Mouse (Mus musculus): ENCODE results near the gene Usp10. TPM values are rescaled to one million over a fixed set of nuclear protein-coding genes. Genes with fewer than 3 reads are reported as not detected.

Gene Usp10
- polyA plus RNA-seq, 1 experiment, result 81.9 TPM

DNA sequence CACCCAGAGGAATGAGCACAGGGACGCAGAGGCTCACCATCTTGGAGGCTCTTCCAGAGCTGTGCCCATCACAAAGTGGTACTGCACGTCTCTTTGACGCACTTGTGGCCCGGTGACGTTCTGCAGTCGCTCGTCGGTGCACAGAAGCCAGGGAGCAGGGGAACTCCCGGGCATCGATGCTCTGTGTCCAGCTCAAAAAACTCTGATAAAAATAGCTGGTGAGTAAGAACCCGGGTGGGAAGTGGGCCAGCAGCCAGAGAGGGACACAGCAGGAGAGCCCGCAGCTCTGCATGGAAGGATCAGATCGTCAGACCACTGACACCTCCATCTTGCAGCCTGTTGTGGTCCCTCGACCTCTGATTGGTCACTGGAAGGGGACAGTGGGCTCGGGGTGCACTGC lies 77.9 kb downstream of the Usp10 start:
- 75% methylated on average over 15 of the region's 15 CpGs for WGBS
- peaks cover 2% of the 10 kb centered on the region for H3K27me3 ChIP-seq (ENCODE audit: control insufficient read depth, insufficient read depth, low read length)
- no peak overlapping the region for H3K27ac ChIP-seq (ENCODE audit: insufficient read depth, low read length)
- no peaks in the 10 kb centered on the region for H3K4me1 ChIP-seq (ENCODE audit: control insufficient read depth, insufficient read depth, insufficient read length)
- TF ChIP-seq CTCF (IDR thresholded peaks at IDR 0.05; ENCODE audit: extremely low read depth, insufficient read depth, insufficient read length, insufficient replicate concordance) (no peak), POLR2A (IDR thresholded peaks at IDR 0.05; ENCODE audit: low read depth, low read length) (no peak)
- no peak overlapping the region for H3K4me3 ChIP-seq (ENCODE audit: extremely low read depth, insufficient read depth, insufficient read length)
- DNase-seq (ENCODE audit: low read depth in 1 of 2, low spot score in 2 of 2), result no peak
- no peaks in the 10 kb centered on the region for H3K36me3 ChIP-seq (ENCODE audit: control insufficient read depth, insufficient read depth, low read length)

DNA sequence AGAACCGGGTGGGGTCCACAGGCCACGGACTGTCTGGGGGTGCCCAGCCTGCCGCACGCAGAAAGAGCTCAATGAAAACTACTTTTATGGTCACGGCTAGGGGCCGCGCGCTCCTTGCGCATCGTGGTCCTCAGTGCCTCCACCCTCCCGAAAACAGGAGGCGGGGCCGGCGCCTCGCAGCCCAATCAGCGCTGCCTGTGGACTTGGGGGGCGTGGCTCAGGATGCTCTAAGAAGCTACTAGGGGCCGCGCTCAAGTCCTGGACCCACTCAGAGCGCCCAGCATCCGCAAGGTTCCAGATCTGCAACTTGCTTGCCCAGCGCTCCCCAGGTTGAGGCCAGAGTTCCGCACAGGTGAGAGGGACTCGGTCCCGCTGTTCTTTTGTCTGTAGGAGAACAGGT lies 82.1 kb downstream of the Usp10 start, which contains the start of gene Crispld2:
TSS of gene Crispld2 (plus strand) at position 190 of the 400 bp plus-strand sequence.
- peaks cover 2% of the 10 kb centered on the region for H3K27me3 ChIP-seq (ENCODE audit: control insufficient read depth, insufficient read depth, low read length)
- TF ChIP-seq CTCF (IDR thresholded peaks at IDR 0.05; ENCODE audit: extremely low read depth, insufficient read depth, insufficient read length, insufficient replicate concordance), result no peak
- TF ChIP-seq POLR2A (IDR thresholded peaks at IDR 0.05; ENCODE audit: low read depth, low read length), result no peak
- no peak within 1 kb of the TSS for H3K4me3 ChIP-seq (ENCODE audit: extremely low read depth, insufficient read depth, insufficient read length)
- no peaks in the 10 kb centered on the region for H3K36me3 ChIP-seq (ENCODE audit: control insufficient read depth, insufficient read depth, low read length)
- 1% methylated on average over 25 of the region's 25 CpGs for WGBS
- H3K27ac ChIP-seq (ENCODE audit: insufficient read depth, low read length), result no peak within 1 kb of the TSS
- H3K4me1 ChIP-seq (ENCODE audit: control insufficient read depth, insufficient read depth, insufficient read length), result no peaks in the 10 kb centered on the region
- peak in 1 of 2 experiments; percentile 26 for DNase-seq (ENCODE audit: low read depth in 1 of 2, low spot score in 2 of 2)

DNA sequence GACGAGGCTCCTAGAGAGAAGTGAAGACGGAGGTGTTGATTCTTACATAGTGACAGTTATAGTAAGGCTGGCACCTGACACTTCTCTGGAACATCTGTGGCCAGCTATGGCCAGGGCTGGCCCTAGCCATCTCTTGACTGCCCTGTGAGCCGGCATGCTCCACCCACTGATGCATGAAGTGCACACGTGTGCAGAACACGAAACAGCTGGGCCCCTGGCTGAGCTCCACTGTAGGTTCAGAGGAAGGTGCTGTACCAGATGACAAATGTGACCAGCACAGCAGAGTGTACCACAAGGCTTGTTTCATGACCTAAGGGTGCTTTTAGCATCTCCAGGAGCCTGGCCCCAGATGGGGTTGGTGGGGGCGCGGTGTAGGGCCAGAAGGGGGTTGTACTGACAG lies 84.0 kb downstream of the Usp10 start:
- H3K27ac ChIP-seq (ENCODE audit: insufficient read depth, low read length), result no peak overlapping the region
- peaks cover 2% of the 10 kb centered on the region for H3K27me3 ChIP-seq (ENCODE audit: control insufficient read depth, insufficient read depth, low read length)
- no peaks in the 10 kb centered on the region for H3K36me3 ChIP-seq (ENCODE audit: control insufficient read depth, insufficient read depth, low read length)
- DNase-seq (ENCODE audit: low read depth in 1 of 2, low spot score in 2 of 2), result no peak
- no peaks in the 10 kb centered on the region for H3K4me1 ChIP-seq (ENCODE audit: control insufficient read depth, insufficient read depth, insufficient read length)
- 78% methylated on average over 7 of the region's 7 CpGs for WGBS
- no peak overlapping the region for H3K4me3 ChIP-seq (ENCODE audit: extremely low read depth, insufficient read depth, insufficient read length)
- TF ChIP-seq CTCF (IDR thresholded peaks at IDR 0.05; ENCODE audit: extremely low read depth, insufficient read depth, insufficient read length, insufficient replicate concordance), result no peak
- TF ChIP-seq POLR2A (IDR thresholded peaks at IDR 0.05; ENCODE audit: low read depth, low read length), result no peak

DNA sequence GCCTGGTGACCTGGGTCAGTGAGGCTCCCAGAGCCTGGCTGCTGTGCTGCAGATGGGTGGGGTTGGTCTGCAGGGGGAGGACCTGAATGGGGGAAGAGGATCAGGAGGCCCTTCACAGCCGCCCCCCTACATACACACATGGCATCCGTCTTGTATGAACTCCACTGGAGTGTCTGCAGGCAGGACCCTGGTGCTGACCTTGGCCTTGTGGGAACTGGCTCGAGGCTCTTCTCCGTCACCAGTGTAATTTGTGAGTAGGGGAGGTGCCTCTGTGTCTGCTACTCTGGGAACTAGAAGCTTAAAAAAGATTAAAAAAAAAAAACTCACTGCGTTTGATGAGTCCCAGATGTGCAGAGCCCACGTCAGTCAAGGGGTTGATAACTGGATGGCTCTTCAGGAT lies 84.4 kb downstream of the Usp10 start:
- Histone ChIP-seq H3K36me3 (ENCODE audit: control insufficient read depth, insufficient read depth, low read length) (no peaks in the 10 kb centered on the region), H3K4me3 (ENCODE audit: extremely low read depth, insufficient read depth, insufficient read length) (no peak overlapping the region), H3K27me3 (ENCODE audit: control insufficient read depth, insufficient read depth, low read length) (peaks cover 2% of the 10 kb centered on the region), H3K4me1 (ENCODE audit: control insufficient read depth, insufficient read depth, insufficient read length) (no peaks in the 10 kb centered on the region), H3K27ac (ENCODE audit: insufficient read depth, low read length) (no peak overlapping the region)
- TF ChIP-seq CTCF (IDR thresholded peaks at IDR 0.05; ENCODE audit: extremely low read depth, insufficient read depth, insufficient read length, insufficient replicate concordance) (no peak), POLR2A (IDR thresholded peaks at IDR 0.05; ENCODE audit: low read depth, low read length) (no peak)
- no peak for DNase-seq (ENCODE audit: low read depth in 1 of 2, low spot score in 2 of 2)
- WGBS, result 80% methylated on average over 6 of the region's 6 CpGs

DNA sequence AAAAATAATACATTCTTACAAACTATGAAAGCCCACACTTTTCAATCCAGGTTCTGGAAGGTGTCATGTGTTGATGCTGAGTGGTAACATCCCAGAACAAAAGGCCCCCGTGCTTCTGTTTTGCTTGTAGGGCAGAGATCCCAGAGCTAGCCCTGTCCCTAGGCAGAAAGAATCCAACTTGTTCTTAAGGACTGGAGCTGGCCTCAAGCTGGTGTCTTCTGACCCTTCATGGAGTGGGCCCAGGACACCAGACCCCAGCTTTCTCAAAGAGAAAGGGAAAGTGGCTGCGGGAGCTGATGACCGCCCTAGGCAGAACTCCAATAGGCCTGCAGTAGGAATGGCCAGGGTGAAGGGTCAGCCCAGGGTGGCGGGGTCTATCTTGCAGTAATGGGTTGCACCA lies 87.1 kb downstream of the Usp10 start:
- Histone ChIP-seq H3K27me3 (ENCODE audit: control insufficient read depth, insufficient read depth, low read length) (peaks cover 1% of the 10 kb centered on the region), H3K36me3 (ENCODE audit: control insufficient read depth, insufficient read depth, low read length) (no peaks in the 10 kb centered on the region), H3K27ac (ENCODE audit: insufficient read depth, low read length) (no peak overlapping the region), H3K4me3 (ENCODE audit: extremely low read depth, insufficient read depth, insufficient read length) (no peak overlapping the region), H3K4me1 (ENCODE audit: control insufficient read depth, insufficient read depth, insufficient read length) (no peaks in the 10 kb centered on the region)
- no peak for TF ChIP-seq POLR2A (IDR thresholded peaks at IDR 0.05; ENCODE audit: low read depth, low read length)
- TF ChIP-seq CTCF (IDR thresholded peaks at IDR 0.05; ENCODE audit: extremely low read depth, insufficient read depth, insufficient read length, insufficient replicate concordance), result no peak
- DNase-seq (ENCODE audit: low read depth in 1 of 2, low spot score in 2 of 2), result no peak
- WGBS, result 86% methylated on average over 4 of the region's 4 CpGs

DNA sequence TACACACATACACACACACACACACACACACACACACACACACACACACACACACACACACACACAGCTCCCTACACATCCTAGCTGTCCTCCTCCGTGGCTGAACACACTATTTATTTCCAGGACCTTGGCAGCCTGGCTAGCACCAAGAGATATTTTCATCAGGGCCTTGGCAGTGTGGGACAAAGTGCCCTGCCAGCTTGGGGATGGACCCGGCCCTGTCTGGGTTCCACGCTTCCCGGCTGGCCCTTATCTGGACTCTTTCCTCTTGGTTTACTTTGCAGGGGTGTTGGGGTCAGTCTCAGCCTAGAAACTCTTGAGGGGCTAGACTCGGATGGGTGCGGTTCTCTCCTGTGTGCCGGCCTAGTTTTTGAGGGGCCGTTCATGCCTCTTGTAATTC lies 90.3 kb downstream of the Usp10 start:
- H3K27me3 ChIP-seq (ENCODE audit: control insufficient read depth, insufficient read depth, low read length), result no peaks in the 10 kb centered on the region

DNA sequence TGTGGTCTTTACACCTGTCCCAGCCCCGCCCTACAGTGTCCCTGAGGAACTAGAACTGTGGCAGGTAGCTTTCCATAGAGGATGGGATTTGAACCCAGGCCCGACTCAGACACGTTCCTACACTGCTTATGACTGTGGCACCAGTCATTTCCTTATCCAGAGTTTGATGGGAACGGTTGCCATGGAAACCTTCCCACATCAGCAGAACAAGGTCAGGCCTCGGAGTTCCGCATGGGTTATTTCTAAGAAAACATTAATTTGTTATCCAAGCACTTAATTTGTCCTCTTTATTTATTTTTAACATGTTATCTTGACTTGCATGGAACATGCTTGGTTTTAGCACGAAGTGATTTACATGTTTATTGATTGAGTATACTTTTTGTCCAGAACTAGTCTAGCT lies 91.6 kb downstream of the Usp10 start:
- H3K4me3 ChIP-seq (ENCODE audit: extremely low read depth, insufficient read depth, insufficient read length), result no peak overlapping the region
- no peaks in the 10 kb centered on the region for H3K36me3 ChIP-seq (ENCODE audit: control insufficient read depth, insufficient read depth, low read length)
- H3K27me3 ChIP-seq (ENCODE audit: control insufficient read depth, insufficient read depth, low read length), result no peaks in the 10 kb centered on the region
- no peak overlapping the region for H3K27ac ChIP-seq (ENCODE audit: insufficient read depth, low read length)
- H3K4me1 ChIP-seq (ENCODE audit: control insufficient read depth, insufficient read depth, insufficient read length), result no peaks in the 10 kb centered on the region
- no peak for TF ChIP-seq POLR2A (IDR thresholded peaks at IDR 0.05; ENCODE audit: low read depth, low read length)
- no peak for TF ChIP-seq CTCF (IDR thresholded peaks at IDR 0.05; ENCODE audit: extremely low read depth, insufficient read depth, insufficient read length, insufficient replicate concordance)
- no peak for DNase-seq (ENCODE audit: low read depth in 1 of 2, low spot score in 2 of 2)
- WGBS, result 86% methylated on average over 7 of the region's 7 CpGs

More for the DNA sequence above, 90.3 kb downstream of the Usp10 start:
- H3K36me3 ChIP-seq (ENCODE audit: control insufficient read depth, insufficient read depth, low read length), result no peaks in the 10 kb centered on the region
- H3K4me3 ChIP-seq (ENCODE audit: extremely low read depth, insufficient read depth, insufficient read length), result no peak overlapping the region
- no peak overlapping the region for H3K27ac ChIP-seq (ENCODE audit: insufficient read depth, low read length)
- WGBS, result 79% methylated on average over 8 of the region's 8 CpGs
- no peak for DNase-seq (ENCODE audit: low read depth in 1 of 2, low spot score in 2 of 2)
- no peak for TF ChIP-seq POLR2A (IDR thresholded peaks at IDR 0.05; ENCODE audit: low read depth, low read length)
- H3K4me1 ChIP-seq (ENCODE audit: control insufficient read depth, insufficient read depth, insufficient read length), result no peaks in the 10 kb centered on the region
